Mouse (Mus musculus): Measurements from ENCODE around the gene 1700034J05Rik. TPM values are rescaled to one million over a fixed set of nuclear protein-coding genes. Genes with fewer than 3 reads are reported as not detected.

The 1700034J05Rik gene
- total RNA-seq, 1 experiment from 2014 or later, result not detected

- DNase-seq, result no peak
Measured at GRCm38 (mm10) chr6:146926415-146926980, 27.7 kb downstream of the 1700034J05Rik start.

DNA sequence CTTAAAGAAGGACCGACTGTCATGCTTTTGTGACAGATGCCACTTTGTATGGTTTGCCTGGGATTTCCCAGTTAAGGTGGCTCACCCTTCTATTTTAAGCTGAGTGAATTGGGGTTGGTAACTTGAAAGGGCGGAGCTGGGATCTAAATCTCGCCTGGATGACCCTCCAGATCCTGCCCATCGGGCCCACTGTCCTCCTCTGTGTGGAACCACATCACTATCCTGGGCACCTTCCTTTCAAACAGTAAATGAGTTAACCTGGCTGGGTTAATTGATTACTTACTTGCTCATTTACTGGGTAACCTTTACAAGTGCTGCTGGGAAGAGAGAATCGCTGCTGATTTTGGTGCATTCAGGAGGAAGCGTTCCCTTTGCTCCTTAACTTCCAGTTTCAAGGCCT lies 35.9 kb downstream of the 1700034J05Rik start:
- DNase-seq, result no peak

GRCm38 (mm10) chr6:146917396-146917795 lies 36.8 kb downstream of the 1700034J05Rik start:
- DNase-seq, result no peak

DNA sequence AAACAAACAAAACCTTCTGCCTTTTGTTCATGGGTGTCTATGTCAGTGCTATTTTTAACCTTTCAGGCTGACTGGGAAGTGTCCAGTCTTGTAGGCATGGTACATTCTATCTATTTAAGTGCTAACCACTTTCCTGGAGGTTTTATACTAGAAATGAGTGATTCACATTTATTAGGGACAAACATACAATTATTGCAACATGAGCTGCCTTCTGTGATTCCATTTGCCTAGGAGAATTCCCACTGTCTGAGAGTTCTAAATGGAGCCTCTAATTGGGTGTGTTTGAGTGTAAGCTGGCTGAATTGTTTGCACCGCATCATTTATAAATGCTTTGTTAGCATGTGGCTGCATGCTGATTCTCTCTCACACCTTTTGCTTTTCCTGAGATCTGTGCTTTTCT lies 38.4 kb downstream of the 1700034J05Rik start:
- no peak for DNase-seq

- no peak for DNase-seq
Measured at GRCm38 (mm10) chr6:146913489-146914198, 40.6 kb downstream of the 1700034J05Rik start.

DNA sequence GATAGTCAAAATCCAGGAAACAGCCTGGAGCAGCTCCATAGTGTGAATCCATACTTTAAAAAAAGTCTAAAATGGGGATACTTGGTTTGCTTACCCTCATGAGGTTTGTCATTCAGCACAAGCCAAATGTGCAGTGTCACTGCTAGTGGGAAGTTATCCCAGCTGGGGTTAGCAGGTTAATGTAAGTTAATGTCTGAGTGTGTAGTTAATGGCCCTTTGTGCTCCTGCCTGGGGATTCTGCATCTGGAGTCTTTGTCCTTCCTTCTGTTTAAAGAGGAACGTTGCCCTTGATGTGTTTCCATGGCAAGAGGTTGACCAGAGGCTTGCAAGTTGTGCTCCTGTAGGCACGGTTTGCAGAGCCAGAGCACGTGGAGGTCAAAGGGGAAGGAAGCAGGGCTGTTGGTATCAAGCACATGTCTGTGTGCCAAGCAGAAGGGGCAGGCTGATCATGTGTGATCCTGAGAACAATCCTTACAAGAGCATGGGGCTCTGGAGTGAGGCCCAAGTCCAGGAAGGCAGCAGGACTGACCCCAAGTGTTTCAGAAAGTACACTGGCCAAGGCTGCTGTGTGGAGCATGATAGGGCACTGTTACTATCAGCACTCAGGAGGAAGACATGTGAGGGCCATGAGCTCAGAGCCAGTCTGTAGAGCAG lies 41.3 kb downstream of the 1700034J05Rik start:
- DNase-seq, result peak; percentile 53

- DNase-seq, result no peak
Measured at GRCm38 (mm10) chr6:146910801-146911200, 43.4 kb downstream of the 1700034J05Rik start.

- DNase-seq, result peak; percentile 30
Measured at GRCm38 (mm10) chr6:146909725-146910489, 44.3 kb downstream of the 1700034J05Rik start.

- DNase-seq, result no peak
Measured at GRCm38 (mm10) chr6:146908801-146909200, 45.4 kb downstream of the 1700034J05Rik start.

DNA sequence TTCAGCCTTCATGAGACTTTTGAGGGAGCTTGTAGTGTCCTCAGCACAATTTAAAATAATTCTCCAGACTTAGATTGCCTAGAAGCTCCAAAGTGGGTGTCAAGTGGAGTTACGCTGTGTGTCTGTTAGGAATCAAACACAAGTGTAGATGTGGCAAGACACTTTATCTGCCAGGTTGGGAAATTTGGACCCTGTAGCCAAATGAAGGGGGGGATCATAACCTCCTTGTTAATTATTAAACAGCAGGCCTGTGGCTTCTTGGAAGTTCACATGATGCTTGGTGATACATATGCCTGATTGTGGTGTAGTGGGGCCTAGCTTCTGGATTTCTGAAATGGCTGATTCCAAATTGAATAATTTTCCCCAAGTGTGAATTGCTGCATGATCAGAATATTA lies 46.4 kb downstream of the 1700034J05Rik start:
- no peak for DNase-seq

DNA sequence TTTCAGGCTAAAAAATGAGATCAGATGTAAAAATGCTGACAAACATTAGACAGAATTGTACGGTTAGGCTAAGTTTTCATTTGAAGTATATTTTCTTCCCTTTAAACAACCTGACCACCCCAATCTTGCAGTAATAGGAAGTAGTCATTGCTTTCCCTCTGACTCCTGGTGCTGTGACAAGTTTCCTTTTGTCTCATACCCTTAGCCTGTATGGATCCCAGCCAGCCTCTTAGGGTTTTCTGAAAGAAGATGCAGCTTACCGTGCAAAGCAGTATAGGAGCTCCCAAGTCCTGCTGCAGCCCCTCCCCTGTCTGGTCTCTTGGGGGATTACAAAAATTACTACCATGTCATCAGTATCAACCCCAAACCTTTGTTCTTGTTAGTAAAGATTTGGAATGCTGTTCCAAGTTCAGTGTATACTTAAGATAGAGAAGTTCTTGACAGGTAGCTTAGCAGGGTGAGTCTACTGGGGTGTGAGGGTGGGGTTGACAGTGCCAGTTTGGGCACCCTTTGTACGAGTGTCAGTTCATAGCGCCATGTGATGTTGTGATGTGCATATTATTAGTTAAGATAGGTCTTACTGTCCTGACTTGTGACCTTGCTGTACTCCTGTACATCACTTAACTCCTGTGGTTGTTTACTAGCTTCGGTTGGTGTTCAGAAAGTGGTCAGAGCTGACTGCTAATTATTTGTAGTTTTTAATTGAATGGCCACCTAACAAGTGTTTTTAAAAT lies 47.0 kb downstream of the 1700034J05Rik start:
- no peak for DNase-seq

- DNase-seq, result no peak
Measured at GRCm38 (mm10) chr6:146906000-146906786, 48.0 kb downstream of the 1700034J05Rik start.

DNA sequence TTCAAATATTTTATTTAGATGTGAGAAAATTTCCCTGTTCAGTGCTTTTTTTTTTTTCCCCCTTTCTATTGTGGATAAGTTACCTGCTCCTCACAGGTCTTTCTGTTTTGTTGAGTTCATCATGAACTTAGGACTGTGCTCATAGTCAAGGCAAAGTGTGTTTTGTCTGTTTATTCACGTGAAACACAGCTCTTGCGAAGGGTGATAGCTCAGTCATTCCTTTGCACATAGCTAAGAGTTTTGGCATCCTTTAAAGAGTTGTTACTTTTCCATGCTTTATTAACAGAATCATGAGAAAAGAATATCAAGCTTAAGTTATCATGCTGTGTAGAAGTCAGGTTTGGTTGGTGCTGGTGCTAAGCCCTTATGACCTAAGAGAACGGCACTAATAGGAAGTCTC lies 49.5 kb downstream of the 1700034J05Rik start:
- no peak for DNase-seq

DNA sequence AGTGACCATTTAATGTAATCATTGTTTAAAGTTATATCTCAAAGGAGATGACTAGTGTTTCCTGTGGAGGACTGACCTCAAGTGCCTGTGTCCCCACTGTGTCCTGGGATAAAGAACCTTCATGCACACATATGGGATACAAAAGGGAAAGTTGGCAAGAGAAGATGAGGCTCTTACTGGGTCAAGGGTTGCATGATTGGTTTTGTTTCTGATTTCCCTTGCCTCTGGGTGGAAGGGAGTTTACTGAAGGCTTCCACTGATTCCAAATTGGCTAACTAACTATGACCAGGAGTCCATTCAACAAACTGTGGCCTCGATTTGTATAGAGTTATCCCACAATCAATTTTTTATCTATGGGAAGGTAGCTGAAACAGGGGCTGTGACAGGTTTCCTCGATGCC lies 50.6 kb downstream of the 1700034J05Rik start:
- DNase-seq, result no peak

DNA sequence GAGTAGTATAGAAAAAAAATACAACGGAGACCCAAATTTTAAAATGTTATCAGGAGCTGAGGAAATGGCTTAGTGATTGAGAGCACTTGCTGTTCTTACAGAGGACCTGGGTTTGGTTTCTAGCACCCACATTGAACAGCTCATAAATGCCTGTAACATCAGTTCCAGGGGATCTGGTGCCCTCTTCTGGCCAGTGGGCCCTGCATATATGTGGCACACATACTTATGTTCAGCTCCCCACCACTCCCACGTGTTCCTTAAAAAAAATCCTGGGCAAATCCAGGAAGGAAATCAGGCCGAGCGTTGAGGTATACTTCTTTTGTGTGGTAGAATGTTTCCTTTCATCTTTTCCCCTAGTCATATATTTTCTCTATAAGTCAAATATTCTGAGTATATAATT lies 52.3 kb downstream of the 1700034J05Rik start:
- DNase-seq, result no peak

Other genes with a start within 250 kb of the 1700034J05Rik start
- 17.8 and 18.9 TPM in 2 replicates for gene Stk38l, start 229.4 kb downstream of the 1700034J05Rik start, total RNA-seq (2021)
- 1.3 and 3.2 TPM in 2 replicates for gene Arntl2, start 158.4 kb downstream of the 1700034J05Rik start, total RNA-seq (2021)
- gene Smco2, start 104.3 kb downstream of the 1700034J05Rik start, total RNA-seq (2021), result not detected in 2 replicates
- 83.0 and 102 TPM in 2 replicates for gene Ppfibp1, start 65.9 kb downstream of the 1700034J05Rik start, total RNA-seq (2021)
- gene Rep15, start 78.2 kb upstream of the 1700034J05Rik start, total RNA-seq (2021), result 1.1 and 1.9 TPM in 2 replicates
- 143 and 152 TPM in 2 replicates for gene Mrps35, start 88.3 kb upstream of the 1700034J05Rik start, total RNA-seq (2021)
- 0.52 TPM in 1 of 2 replicates, not detected in the other for gene Mansc4, start 132.6 kb upstream of the 1700034J05Rik start, total RNA-seq (2021)
- 22.1 and 24.7 TPM in 2 replicates for gene Klhl42, start 137.0 kb upstream of the 1700034J05Rik start, total RNA-seq (2021)